Mouse (Mus musculus) liver, postnatal 0 days (tissue): ENCODE measurements around the gene Poc1a. TPM values are rescaled to one million over a fixed set of nuclear protein-coding genes. Genes with fewer than 3 reads are reported as not detected.

ENCODE experiments used
- ATAC-seq: fragments of 200-750 bp; cut with Nextera tagmentation; 2 replicates; pipeline ENCODE4 v1.8.0; 2017; ENCODE audit warnings: mild to moderate bottlenecking, moderate library complexity
- DNase-seq: peaks from one replicate; pipeline ENCODE4 v3.0.0-alpha.2; 2016
- H3K27ac ChIP-seq: fragments of 300-500 bp; sonication (generic); 2 replicates; pipeline ENCODE4 v1.5.1; 2014; ENCODE audit warnings: antibody characterized with exemption, moderate library complexity, mild to moderate bottlenecking, low read depth
- H3K27me3 ChIP-seq: fragments of 300-500 bp; sonication (generic); 2 replicates; pipeline ENCODE4 v1.6.1; 2014; ENCODE audit warnings: low read length, control low read depth, mixed read lengths; ENCODE audit not compliant: insufficient read depth
- H3K36me3 ChIP-seq: fragments of 300-500 bp; sonication (generic); replicated peaks from 2 replicates; pipeline ENCODE4 v1.6.1; 2014; ENCODE audit warnings: mild to moderate bottlenecking, control low read depth, low read length, moderate library complexity, mixed read lengths; ENCODE audit not compliant: insufficient read depth
- H3K4me1 ChIP-seq: fragments of 300-500 bp; sonication (generic); 2 replicates; pipeline ENCODE4 v1.6.1; 2014; ENCODE audit warnings: antibody characterized with exemption, mild to moderate bottlenecking, control low read depth; ENCODE audit not compliant: insufficient read depth
- H3K4me2 ChIP-seq: fragments of 300-500 bp; sonication (generic); 2 replicates; pipeline ENCODE4 v1.6.1; 2014; ENCODE audit warnings: low read depth, mild to moderate bottlenecking, low read length, moderate library complexity, mixed read lengths
- H3K4me3 ChIP-seq: fragments of 300-500 bp; sonication (generic); 2 replicates; pipeline ENCODE4 v1.5.1; 2014; ENCODE audit warnings: low read depth, low read length
- H3K9ac ChIP-seq: fragments of 300-500 bp; sonication (generic); replicated peaks from 2 replicates; pipeline ENCODE4 v1.6.1; 2014; ENCODE audit warnings: mild to moderate bottlenecking, moderate library complexity
- H3K9me3 ChIP-seq: fragments of 300-500 bp; sonication (generic); 2 replicates; pipeline ENCODE4 v1.6.1; 2016; ENCODE audit warnings: mild to moderate bottlenecking, control low read depth, low read length, mixed read lengths
- CTCF ChIP-seq: sonication (generic); IDR thresholded peaks from 2 replicates; pipeline ENCODE4 v1.5.1; 2016; ENCODE audit warnings: antibody characterized with exemption, low read depth
- EP300 ChIP-seq: IDR thresholded peaks from 2 replicates; pipeline ENCODE4 v1.6.1; 2016; ENCODE audit warnings: antibody characterized with exemption, low read depth, mild to moderate bottlenecking
- WGBS: fragments of 180-500 bp; shearing (Covaris S2); extraction: QIAGEN DNeasy Blood & Tissue Kit; methylation state at CpG from one replicate; pipeline ENCODE4 v1.1.7; 2014; ENCODE audit not compliant: insufficient replicate concordance; 5-methylcytosine and 5-hydroxymethylcytosine counted together
- polyA plus RNA-seq: library from polyadenylated mRNA; unstranded; fragments of >200 nt; fragmentation: Nextera tagmentation; extraction: Ambion mirVana; gene quantifications from 2 replicates; pipeline ENCODE4 v1.2.1, GENCODE M21; 2015

Poc1a gene
- polyA plus RNA-seq, 1 experiment from 2014 or later, result 14.5 TPM

DNA sequence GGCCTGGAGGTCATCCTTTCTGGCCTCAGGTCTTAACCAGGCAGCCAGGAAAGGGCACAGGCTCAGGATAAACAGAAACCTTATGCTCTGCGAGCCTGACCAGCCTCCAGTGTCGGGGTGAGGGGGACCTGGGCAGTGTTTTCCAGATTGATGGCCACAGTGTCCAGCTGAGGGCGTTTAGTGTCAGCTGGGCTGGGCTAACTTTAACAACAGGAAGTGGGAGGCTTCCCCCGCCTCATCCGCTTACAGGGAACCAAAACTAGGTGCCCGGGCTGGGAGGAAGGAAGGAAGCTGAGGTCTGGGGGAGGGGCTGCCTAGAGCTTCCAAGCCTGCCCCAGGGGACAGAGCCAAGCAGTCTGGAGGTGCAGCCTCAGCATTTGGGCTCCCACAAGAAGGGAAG, 90.9 kb downstream of the Poc1a start:
- peaks cover 51% of the 10 kb centered on the region for H3K4me1 ChIP-seq
- H3K9ac ChIP-seq, result peak overlapping the region; percentile 8; the same call in 1 of the 2 replicates
- TF ChIP-seq CTCF (peak; percentile 34), EP300 (peak; percentile 62; the same call in 1 of the 2 replicates)
- no peaks in the 10 kb centered on the region for H3K9me3 ChIP-seq
- peak; percentile 80 for DNase-seq
- peaks cover 7% of the 10 kb centered on the region for H3K36me3 ChIP-seq
- peak overlapping the region; percentile 79 for H3K27ac ChIP-seq
- H3K27me3 ChIP-seq, result no peaks in the 10 kb centered on the region
- H3K4me3 ChIP-seq, result 0 out of 2 replicates have a peak overlapping the region, but pooled peaks have one; percentile 4
- ATAC-seq, result peak; percentile 6; the same call in 1 of the 2 replicates
- H3K4me2 ChIP-seq, result peak overlapping the region; percentile 100
- WGBS, result 18% methylated on average over 6 of the region's 6 CpGs

DNA sequence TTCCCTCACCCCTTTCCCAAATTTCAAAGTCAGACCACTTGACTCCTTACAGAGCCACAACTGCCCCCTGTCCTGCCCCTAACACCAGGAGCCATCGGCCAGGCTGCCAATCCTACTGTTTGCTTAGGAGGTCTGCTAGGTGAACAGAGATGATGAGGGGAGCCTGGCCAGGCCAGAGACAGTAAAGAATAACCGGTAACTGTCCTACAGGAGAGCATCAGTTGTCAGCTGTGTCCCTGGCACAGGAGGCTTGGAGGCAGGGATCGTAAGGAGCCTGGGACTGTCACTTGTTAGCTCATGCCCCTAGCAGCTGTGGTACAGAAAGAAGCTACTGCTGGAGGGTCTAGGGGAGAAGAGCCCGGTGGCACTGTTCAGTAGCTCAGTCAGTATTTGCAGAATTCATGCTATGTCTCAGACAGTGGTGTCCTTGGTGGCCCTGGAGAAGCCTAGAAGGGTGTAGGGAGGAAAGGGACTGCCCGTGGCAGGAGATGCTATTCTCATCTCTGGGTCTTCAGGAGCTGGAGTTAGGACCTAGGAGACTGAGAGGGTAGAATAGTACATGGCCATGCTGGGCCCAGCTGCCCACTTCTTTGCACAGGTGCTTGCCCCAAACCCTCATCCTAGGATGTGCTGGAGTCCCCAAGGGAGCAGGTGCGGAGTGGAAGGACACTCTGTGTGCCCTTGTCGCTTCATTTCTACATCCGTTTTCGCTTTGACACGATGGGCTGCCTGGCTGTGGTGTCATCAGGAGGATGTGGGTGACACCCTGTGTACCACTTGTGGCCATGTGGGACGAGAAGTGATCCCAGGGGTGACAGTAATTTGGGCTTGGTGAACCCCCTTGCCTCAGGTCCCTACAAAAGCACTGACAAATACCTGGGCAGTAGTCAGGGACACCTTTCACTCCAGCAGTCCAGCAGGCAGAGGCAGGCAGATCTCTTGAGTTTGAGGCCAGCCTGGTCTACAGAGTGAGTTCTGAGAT, 91.9 kb downstream of the Poc1a start:
- H3K4me1 ChIP-seq, result peaks cover 44% of the 10 kb centered on the region
- ATAC-seq, result no peak
- TF ChIP-seq EP300, result no peak
- peak overlapping the region; percentile 79 for H3K27ac ChIP-seq
- H3K9ac ChIP-seq, result peak overlapping the region; percentile 8; the same call in 1 of the 2 replicates
- H3K4me3 ChIP-seq, result no peak overlapping the region
- H3K9me3 ChIP-seq, result no peaks in the 10 kb centered on the region
- peaks cover 7% of the 10 kb centered on the region for H3K36me3 ChIP-seq
- H3K4me2 ChIP-seq, result peak overlapping the region; percentile 100
- WGBS, result 79% methylated on average over 11 of the region's 11 CpGs
- no peak for DNase-seq
- no peaks in the 10 kb centered on the region for H3K27me3 ChIP-seq

DNA sequence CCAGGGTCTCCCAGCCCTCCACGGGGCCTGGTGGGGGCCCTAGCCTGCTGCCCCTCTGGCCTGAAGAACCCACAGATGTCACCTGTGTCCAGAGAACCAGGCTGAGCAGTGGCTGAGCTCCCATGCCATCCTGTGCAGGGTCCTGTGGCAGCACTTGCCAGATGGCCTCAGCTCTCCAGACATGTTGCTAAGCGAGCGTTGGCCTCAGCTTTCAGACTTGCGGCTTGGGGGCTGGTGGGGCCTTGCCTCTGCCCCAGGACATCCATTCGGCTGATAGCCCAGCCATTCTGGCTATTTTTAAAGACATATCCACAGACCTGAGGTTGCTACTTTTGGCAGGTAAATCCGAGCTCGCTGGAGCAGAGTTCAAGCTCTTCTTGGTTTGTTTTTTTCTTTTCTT, 93.1 kb downstream of the Poc1a start:
- no peak overlapping the region for H3K4me2 ChIP-seq
- no peak overlapping the region for H3K9ac ChIP-seq
- H3K4me1 ChIP-seq, result peaks cover 37% of the 10 kb centered on the region

GRCm38 (mm10) chr9:106377247-106377646, 96.4 kb downstream of the Poc1a start:
- H3K36me3 ChIP-seq, result peaks cover 7% of the 10 kb centered on the region
- 81% methylated on average over 8 of the region's 8 CpGs for WGBS
- no peaks in the 10 kb centered on the region for H3K27me3 ChIP-seq
- ATAC-seq, result no peak
- no peak overlapping the region for H3K4me3 ChIP-seq
- no peak for DNase-seq
- no peak overlapping the region for H3K4me2 ChIP-seq
- H3K9me3 ChIP-seq, result no peaks in the 10 kb centered on the region
- H3K27ac ChIP-seq, result no peak overlapping the region
- H3K4me1 ChIP-seq, result peaks cover 15% of the 10 kb centered on the region
- no peak for TF ChIP-seq EP300
- TF ChIP-seq CTCF, result no peak
- no peak overlapping the region for H3K9ac ChIP-seq

More for the DNA sequence above, 93.1 kb downstream of the Poc1a start:
- ATAC-seq, result no peak
- no peak for DNase-seq
- Histone ChIP-seq H3K27ac (no peak overlapping the region), H3K27me3 (no peaks in the 10 kb centered on the region), H3K36me3 (peaks cover 7% of the 10 kb centered on the region), H3K4me3 (no peak overlapping the region), H3K9me3 (no peaks in the 10 kb centered on the region)
- 81% methylated on average over 7 of the region's 7 CpGs for WGBS
- TF ChIP-seq EP300 (no peak), CTCF (no peak)

- DNase-seq (no peak), ATAC-seq (no peak)
- Histone ChIP-seq H3K4me3 (no peak overlapping the region), H3K36me3 (peaks cover 7% of the 10 kb centered on the region), H3K9me3 (no peaks in the 10 kb centered on the region), H3K27me3 (no peaks in the 10 kb centered on the region), H3K4me2 (no peak overlapping the region), H3K9ac (no peak overlapping the region), H3K4me1 (peaks cover 10% of the 10 kb centered on the region; the same call in 1 of the 2 replicates), H3K27ac (no peak overlapping the region)
- 69% methylated on average over 3 of the region's 3 CpGs for WGBS
- TF ChIP-seq EP300 (no peak), CTCF (no peak)
These were observed 97.2 kb downstream of the Poc1a start for GRCm38 (mm10) chr9:106378045-106378444.

GRCm38 (mm10) chr9:106378753-106379152, 97.9 kb downstream of the Poc1a start:
- Histone ChIP-seq H3K9me3 (no peaks in the 10 kb centered on the region), H3K27ac (no peak overlapping the region), H3K36me3 (peaks cover 3% of the 10 kb centered on the region), H3K27me3 (no peaks in the 10 kb centered on the region), H3K4me1 (peaks cover 9% of the 10 kb centered on the region), H3K4me3 (no peak overlapping the region), H3K9ac (no peak overlapping the region), H3K4me2 (no peak overlapping the region)
- DNase-seq (no peak), ATAC-seq (no peak)
- 78% methylated on average over 9 of the region's 9 CpGs for WGBS
- no peak for TF ChIP-seq CTCF
- no peak for TF ChIP-seq EP300
